Mouse (Mus musculus) heart, postnatal 0 days (tissue): Measurements from ENCODE around the gene Gnat3.

Experiments used
- CTCF ChIP-seq: IDR thresholded peaks from 2 replicates; pipeline ENCODE4 v1.5.1; 2016; ENCODE audit warnings: antibody characterized with exemption, control low read depth, low read depth
- EP300 ChIP-seq: IDR thresholded peaks from 2 replicates; pipeline ENCODE4 v1.6.1; 2016; ENCODE audit warnings: antibody characterized with exemption, low read depth

GRCm38 (mm10) chr5:18007067-18007466 lies 44.7 kb downstream of the Gnat3 start:
- no peak for TF ChIP-seq CTCF
- TF ChIP-seq EP300: no peak
